Mouse (Mus musculus) CH12.LX (cell line): ENCODE data around the gene Pik3cb.

Experiments used
- BHLHE40 ChIP-seq: IDR thresholded peaks from 2 replicates; pipeline ENCODE4 v1.6.1; 2011; ENCODE audit warnings: mild to moderate bottlenecking, low read depth, low read length, improper control_type of control experiment
- CTCF ChIP-seq, 2 experiments: IDR thresholded peaks in 1 of 2; conservative IDR thresholded peaks in 1 of 2; 2 replicates each; pipeline ENCODE4 v1.5.1; 2011 to 2012; ENCODE audit warnings: low read depth in 2 of 2, low read length in 2 of 2, improper control_type of control experiment in 1 of 2, inconsistent platforms in 1 of 2, mild to moderate bottlenecking in 1 of 2, moderate library complexity in 1 of 2
- EP300 ChIP-seq: IDR thresholded peaks from 2 replicates; pipeline ENCODE4 v1.6.1; 2011; ENCODE audit warnings: low read length, improper control_type of control experiment
- ETS1 ChIP-seq: conservative IDR thresholded peaks from 2 replicates; pipeline ENCODE4 v1.6.1; 2012; ENCODE audit warnings: low read depth, mild to moderate bottlenecking, inconsistent platforms, low read length, improper control_type of control experiment, moderate library complexity
- MXI1 ChIP-seq: IDR thresholded peaks from 2 replicates; pipeline ENCODE4 v1.6.1; 2011; ENCODE audit warnings: mild to moderate bottlenecking, low read depth, low read length, improper control_type of control experiment
- POLR2A ChIP-seq: IDR thresholded peaks from 2 replicates; pipeline ENCODE4 v1.6.1; 2011; ENCODE audit warnings: low read depth, mild to moderate bottlenecking, improper control_type of control experiment, low read length
- POLR2AphosphoS2 ChIP-seq: IDR thresholded peaks from 2 replicates; pipeline ENCODE4 v1.6.1; 2011; ENCODE audit warnings: low read depth, low read length, improper control_type of control experiment
- RCOR1 ChIP-seq: conservative IDR thresholded peaks from 2 replicates; pipeline ENCODE4 v1.6.1; 2012; ENCODE audit warnings: low read depth, mild to moderate bottlenecking, inconsistent platforms, low read length, improper control_type of control experiment
- TBP ChIP-seq: conservative IDR thresholded peaks from 2 replicates; pipeline ENCODE4 v1.6.1; 2011; ENCODE audit warnings: low read depth, low read length, improper control_type of control experiment

DNA sequence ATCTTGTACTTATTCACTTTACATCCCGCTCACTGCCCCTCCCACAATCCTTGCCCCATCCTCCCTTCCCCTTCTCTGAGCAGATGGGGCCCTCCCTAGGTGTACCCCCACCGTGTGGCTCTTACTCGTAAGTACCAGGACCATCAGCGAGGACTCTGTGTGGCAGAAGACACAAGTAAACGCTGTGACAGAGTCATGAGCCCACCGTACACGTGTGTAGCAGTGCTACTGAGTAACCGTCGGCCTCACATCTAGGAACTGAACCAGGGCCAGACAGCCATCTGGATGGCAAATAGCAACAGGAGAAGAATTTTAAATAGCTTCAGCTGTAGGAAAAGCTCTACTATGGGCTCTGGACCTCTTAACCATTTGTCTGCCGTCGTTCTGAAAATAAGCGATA lies 28.0 kb downstream of the Pik3cb start:
- no peak for TF ChIP-seq MXI1
- TF ChIP-seq CTCF (conservative IDR thresholded peaks at IDR 0.05 in 1 of 2, IDR thresholded peaks at IDR 0.05 in 1 of 2; ENCODE audit: low read depth in 2 of 2, low read length in 2 of 2) = no peak
- no peak for TF ChIP-seq POLR2A
- no peak for TF ChIP-seq RCOR1
- no peak for TF ChIP-seq BHLHE40
- TF ChIP-seq EP300 = no peak
- no peak for TF ChIP-seq TBP
- TF ChIP-seq ETS1 = no peak
- TF ChIP-seq POLR2AphosphoS2 = no peak
